Mouse (Mus musculus): Measurements from ENCODE around the gene Cdk19. TPM values are rescaled to one million over a fixed set of nuclear protein-coding genes. Genes with fewer than 3 reads are reported as not detected.

Gene Cdk19
- total and polyA plus RNA-seq, 3 experiments = 7.8 to 47.2 (median 29.1) TPM

DNA sequence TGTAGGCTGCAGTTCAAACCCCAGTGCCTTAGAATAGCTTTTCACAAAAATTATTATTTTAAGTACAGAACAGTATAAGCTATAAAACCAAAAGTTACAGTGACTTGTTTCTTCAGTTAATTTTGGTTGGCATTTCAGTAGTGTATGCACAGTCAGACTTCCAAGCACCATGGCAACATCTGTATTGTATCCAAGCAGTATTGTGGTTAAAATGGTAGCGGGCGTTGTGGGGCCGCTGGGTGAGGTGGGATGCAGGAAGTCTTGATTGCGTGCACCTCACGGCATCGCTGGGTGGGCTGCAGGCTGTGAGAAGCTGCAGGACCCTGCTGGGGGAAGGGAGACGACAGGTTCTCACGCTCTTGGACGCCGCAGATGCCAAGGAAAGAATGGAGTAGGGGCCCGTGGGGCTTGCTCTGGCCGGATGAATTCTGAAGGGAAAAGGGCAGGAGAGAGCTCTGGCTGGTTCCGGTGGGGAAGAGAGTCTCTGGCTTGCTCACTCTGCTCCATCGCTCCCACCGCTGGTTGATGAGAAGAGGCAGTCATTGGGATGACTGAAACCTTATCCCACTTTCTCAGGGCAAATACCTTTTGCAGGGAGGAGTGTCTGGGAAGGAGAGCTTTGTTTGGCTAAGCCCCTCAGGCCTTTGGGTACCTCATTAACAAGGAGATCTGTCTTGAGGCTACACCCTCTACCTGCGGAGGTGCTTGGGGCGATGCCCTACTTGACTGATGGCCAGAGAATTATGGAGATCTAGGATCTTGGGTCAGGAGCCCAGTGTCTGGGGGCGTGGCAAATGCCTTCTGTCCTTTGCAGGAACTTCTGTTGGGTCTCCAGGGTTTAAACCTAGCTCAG is 86.1 kb downstream of the Cdk19 start:
- Histone ChIP-seq H3K9me3 (replicated peaks) (no peaks in the 10 kb centered on the region), H3K4me1 (ENCODE audit: insufficient read depth, low read depth, low read length) (peaks cover 25% of the 10 kb centered on the region), H3K36me3 (replicated peaks) (peaks cover 10% of the 10 kb centered on the region), H3K27me3 (ENCODE audit: insufficient read depth, low read length) (no peaks in the 10 kb centered on the region), H3K4me3 (ENCODE audit: low read depth, low read length) (no peak overlapping the region)
- DNase-seq (ENCODE audit: low spot score) = no peak
- no peak for ATAC-seq (ENCODE audit: extremely low read depth, insufficient number of reproducible peaks, low FRiP score, poor library complexity, severe bottlenecking)
- TF ChIP-seq GATA1 (IDR thresholded peaks at IDR 0.05; ENCODE audit: borderline replicate concordance, low read length) (no peak), TAL1 (conservative IDR thresholded peaks at IDR 0.05; ENCODE audit: low read depth, low read length) (no peak), GATA2 (IDR thresholded peaks at IDR 0.05; ENCODE audit: borderline replicate concordance, low read depth, low read length) (no peak), POLR2AphosphoS5 (IDR thresholded peaks at IDR 0.05; ENCODE audit: insufficient replicate concordance, low read depth, low read length) (no peak), CTCF (IDR thresholded peaks at IDR 0.05; ENCODE audit: low read depth, low read length) (no peak)

DNA sequence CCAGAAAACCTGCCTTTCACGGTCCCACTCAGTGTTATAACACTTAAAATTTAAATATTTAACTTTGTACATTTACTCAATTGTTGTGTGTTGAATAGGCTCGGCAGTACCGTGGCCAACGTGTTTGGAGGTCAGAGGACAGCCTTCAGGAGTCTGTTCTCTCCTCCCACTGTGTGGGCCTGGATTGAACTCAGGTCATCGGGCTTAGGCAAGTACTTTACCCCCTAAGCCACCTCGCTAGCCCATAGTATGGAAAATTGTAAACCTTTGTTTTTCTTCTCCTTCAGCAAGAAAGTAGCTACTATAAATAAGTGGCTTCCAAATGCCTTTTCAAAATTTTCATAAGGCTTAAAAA is 86.7 kb downstream of the Cdk19 start:
- Histone ChIP-seq H3K36me3 (replicated peaks) (peaks cover 6% of the 10 kb centered on the region), H3K27me3 (ENCODE audit: insufficient read depth, low read length) (no peaks in the 10 kb centered on the region), H3K4me3 (ENCODE audit: low read depth, low read length) (no peak overlapping the region), H3K4me1 (ENCODE audit: insufficient read depth, low read depth, low read length) (peaks cover 22% of the 10 kb centered on the region), H3K9me3 (replicated peaks) (no peaks in the 10 kb centered on the region)
- TF ChIP-seq TAL1 (conservative IDR thresholded peaks at IDR 0.05; ENCODE audit: low read depth, low read length) = no peak
- no peak for TF ChIP-seq GATA2 (IDR thresholded peaks at IDR 0.05; ENCODE audit: borderline replicate concordance, low read depth, low read length)
- TF ChIP-seq CTCF (IDR thresholded peaks at IDR 0.05; ENCODE audit: low read depth, low read length) = no peak
- no peak for TF ChIP-seq POLR2AphosphoS5 (IDR thresholded peaks at IDR 0.05; ENCODE audit: insufficient replicate concordance, low read depth, low read length)
- no peak for TF ChIP-seq GATA1 (IDR thresholded peaks at IDR 0.05; ENCODE audit: borderline replicate concordance, low read length)
- DNase-seq (ENCODE audit: low spot score) = no peak
- ATAC-seq (ENCODE audit: extremely low read depth, insufficient number of reproducible peaks, low FRiP score, poor library complexity, severe bottlenecking) = no peak

DNA sequence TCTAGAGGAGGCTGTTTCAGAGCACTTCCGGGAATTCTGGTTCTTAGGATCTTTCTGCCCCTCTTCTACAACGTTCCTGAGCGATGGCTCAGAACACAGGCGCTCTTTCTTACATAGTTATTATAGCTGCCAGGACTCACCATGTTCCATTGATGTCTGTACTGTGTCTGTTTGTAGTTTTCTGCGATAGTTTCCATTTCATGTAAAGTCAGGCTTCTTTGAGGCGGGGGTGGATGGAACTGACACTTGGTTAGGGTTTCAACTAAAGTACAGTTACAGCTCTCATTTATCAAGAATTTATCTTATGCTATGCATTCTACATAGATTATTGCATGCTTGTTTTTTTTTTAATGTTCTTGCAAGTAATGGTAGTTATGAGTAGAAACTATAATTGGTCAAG is 89.3 kb downstream of the Cdk19 start:
- TF ChIP-seq CTCF (IDR thresholded peaks at IDR 0.05; ENCODE audit: low read depth, low read length) (no peak), TAL1 (conservative IDR thresholded peaks at IDR 0.05; ENCODE audit: low read depth, low read length) (no peak), GATA2 (IDR thresholded peaks at IDR 0.05; ENCODE audit: borderline replicate concordance, low read depth, low read length) (no peak), POLR2AphosphoS5 (IDR thresholded peaks at IDR 0.05; ENCODE audit: insufficient replicate concordance, low read depth, low read length) (no peak), GATA1 (IDR thresholded peaks at IDR 0.05; ENCODE audit: borderline replicate concordance, low read length) (no peak)
- DNase-seq (ENCODE audit: low spot score) = no peak
- Histone ChIP-seq H3K9me3 (replicated peaks) (no peaks in the 10 kb centered on the region), H3K27me3 (ENCODE audit: insufficient read depth, low read length) (no peaks in the 10 kb centered on the region), H3K36me3 (replicated peaks) (peaks cover 6% of the 10 kb centered on the region), H3K4me3 (ENCODE audit: low read depth, low read length) (no peak overlapping the region), H3K4me1 (ENCODE audit: insufficient read depth, low read depth, low read length) (peaks cover 18% of the 10 kb centered on the region)
- ATAC-seq (ENCODE audit: extremely low read depth, insufficient number of reproducible peaks, low FRiP score, poor library complexity, severe bottlenecking) = peak; percentile 28; the same call in 1 of the 2 replicates

DNA sequence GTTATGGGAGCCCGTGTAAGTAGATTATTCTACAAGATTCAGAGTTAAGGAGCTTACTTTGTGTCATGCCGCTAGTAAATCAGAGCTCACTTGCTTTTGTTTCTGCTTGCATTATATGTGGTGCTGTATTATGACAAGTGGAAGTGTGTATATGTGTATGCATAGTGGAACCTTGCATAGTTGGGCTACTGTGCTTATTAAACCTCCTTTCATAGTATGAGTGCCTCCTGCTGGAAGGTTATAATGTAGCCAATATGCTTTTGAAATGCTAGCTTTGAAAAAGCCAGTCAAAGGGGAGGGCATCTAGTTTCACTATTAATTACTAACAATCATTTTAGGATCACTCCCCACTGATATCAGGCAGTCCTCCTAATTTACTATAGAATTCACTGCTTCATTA is 89.7 kb downstream of the Cdk19 start:
- H3K4me3 ChIP-seq (ENCODE audit: low read depth, low read length) = no peak overlapping the region
- peaks cover 14% of the 10 kb centered on the region for H3K4me1 ChIP-seq (ENCODE audit: insufficient read depth, low read depth, low read length)
- H3K36me3 ChIP-seq (replicated peaks) = peaks cover 6% of the 10 kb centered on the region
- no peaks in the 10 kb centered on the region for H3K9me3 ChIP-seq (replicated peaks)
- TF ChIP-seq CTCF (IDR thresholded peaks at IDR 0.05; ENCODE audit: low read depth, low read length) (no peak), TAL1 (conservative IDR thresholded peaks at IDR 0.05; ENCODE audit: low read depth, low read length) (no peak), GATA2 (IDR thresholded peaks at IDR 0.05; ENCODE audit: borderline replicate concordance, low read depth, low read length) (no peak), GATA1 (IDR thresholded peaks at IDR 0.05; ENCODE audit: borderline replicate concordance, low read length) (no peak), POLR2AphosphoS5 (IDR thresholded peaks at IDR 0.05; ENCODE audit: insufficient replicate concordance, low read depth, low read length) (no peak)
- no peaks in the 10 kb centered on the region for H3K27me3 ChIP-seq (ENCODE audit: insufficient read depth, low read length)
- DNase-seq (ENCODE audit: low spot score) (no peak), ATAC-seq (ENCODE audit: extremely low read depth, insufficient number of reproducible peaks, low FRiP score, poor library complexity, severe bottlenecking) (no peak)

DNA sequence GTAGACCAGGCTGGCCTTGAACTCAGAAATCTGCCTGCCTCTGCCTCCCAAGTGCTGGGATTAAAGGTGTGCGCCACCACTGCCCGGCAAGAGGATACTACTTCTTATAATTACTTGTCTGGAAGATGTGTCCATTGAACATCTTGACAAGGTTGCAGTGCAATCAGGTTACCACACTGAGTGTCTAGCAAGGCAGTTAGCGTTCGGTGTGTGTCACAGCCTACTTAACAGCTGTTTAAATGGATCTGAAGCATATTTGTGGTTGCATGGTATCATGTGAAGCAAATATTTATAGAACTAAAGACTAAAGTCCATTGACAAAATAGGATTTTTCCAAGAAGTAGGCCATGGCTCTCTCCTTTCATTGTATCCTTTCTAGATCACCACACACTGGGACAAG is 90.8 kb downstream of the Cdk19 start:
- Histone ChIP-seq H3K27me3 (ENCODE audit: insufficient read depth, low read length) (no peaks in the 10 kb centered on the region), H3K9me3 (replicated peaks) (no peaks in the 10 kb centered on the region), H3K4me1 (ENCODE audit: insufficient read depth, low read depth, low read length) (peaks cover 14% of the 10 kb centered on the region), H3K36me3 (replicated peaks) (peaks cover 6% of the 10 kb centered on the region), H3K4me3 (ENCODE audit: low read depth, low read length) (no peak overlapping the region)
- ATAC-seq (ENCODE audit: extremely low read depth, insufficient number of reproducible peaks, low FRiP score, poor library complexity, severe bottlenecking) (no peak), DNase-seq (ENCODE audit: low spot score) (no peak)
- TF ChIP-seq GATA2 (IDR thresholded peaks at IDR 0.05; ENCODE audit: borderline replicate concordance, low read depth, low read length) (no peak), CTCF (IDR thresholded peaks at IDR 0.05; ENCODE audit: low read depth, low read length) (no peak), GATA1 (IDR thresholded peaks at IDR 0.05; ENCODE audit: borderline replicate concordance, low read length) (no peak), POLR2AphosphoS5 (IDR thresholded peaks at IDR 0.05; ENCODE audit: insufficient replicate concordance, low read depth, low read length) (no peak), TAL1 (conservative IDR thresholded peaks at IDR 0.05; ENCODE audit: low read depth, low read length) (no peak)

DNA sequence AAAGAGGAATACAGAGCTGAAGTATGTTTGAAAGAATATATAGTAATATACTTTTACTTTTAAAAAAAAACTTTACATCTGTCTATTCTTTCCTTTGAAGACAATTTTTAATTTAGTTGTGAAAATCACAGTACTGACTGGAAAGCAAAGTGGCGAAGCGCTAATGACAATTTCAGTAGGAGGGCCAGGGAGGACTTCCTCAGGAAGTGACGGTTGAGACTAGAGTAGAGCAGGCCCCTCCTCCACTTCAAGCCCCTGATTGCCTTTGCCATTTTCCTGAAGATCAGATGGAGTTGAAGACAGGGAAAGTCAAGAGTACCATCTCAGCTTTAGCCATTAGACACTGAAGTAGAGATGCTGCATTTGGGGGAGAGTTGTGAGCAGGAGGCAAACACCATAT is 92.6 kb downstream of the Cdk19 start:
- TF ChIP-seq TAL1 (conservative IDR thresholded peaks at IDR 0.05; ENCODE audit: low read depth, low read length) (no peak), GATA1 (IDR thresholded peaks at IDR 0.05; ENCODE audit: borderline replicate concordance, low read length) (no peak), CTCF (IDR thresholded peaks at IDR 0.05; ENCODE audit: low read depth, low read length) (no peak), GATA2 (IDR thresholded peaks at IDR 0.05; ENCODE audit: borderline replicate concordance, low read depth, low read length) (no peak), POLR2AphosphoS5 (IDR thresholded peaks at IDR 0.05; ENCODE audit: insufficient replicate concordance, low read depth, low read length) (no peak)
- Histone ChIP-seq H3K36me3 (replicated peaks) (peaks cover 3% of the 10 kb centered on the region), H3K9me3 (replicated peaks) (no peaks in the 10 kb centered on the region), H3K4me1 (ENCODE audit: insufficient read depth, low read depth, low read length) (peaks cover 17% of the 10 kb centered on the region), H3K4me3 (ENCODE audit: low read depth, low read length) (no peak overlapping the region), H3K27me3 (ENCODE audit: insufficient read depth, low read length) (no peaks in the 10 kb centered on the region)
- no peak for ATAC-seq (ENCODE audit: extremely low read depth, insufficient number of reproducible peaks, low FRiP score, poor library complexity, severe bottlenecking)
- DNase-seq (ENCODE audit: low spot score) = no peak
